Mouse (Mus musculus): ENCODE measurements around the gene Jmjd8. TPM values are rescaled to one million over a fixed set of nuclear protein-coding genes. Genes with fewer than 3 reads are reported as not detected.

The Jmjd8 gene
- polyA plus RNA-seq, 1 experiment, result 16.3 TPM

Other genes with a start within 250 kb of the Jmjd8 start
- 3.2 and 4.0 TPM in 2 replicates for gene Lmf1, start 249.8 kb upstream of the Jmjd8 start, polyA plus RNA-seq (2012; rRNA removed)
- 0.07 and 0.24 TPM in 2 replicates for gene Gng13, start 111.7 kb upstream of the Jmjd8 start, polyA plus RNA-seq (2012; rRNA removed)
- gene Chtf18, start 101.4 kb upstream of the Jmjd8 start, polyA plus RNA-seq (2012; rRNA removed), result 17.4 and 17.9 TPM in 2 replicates
- 7.9 and 9.7 TPM in 2 replicates for gene Rpusd1, start 101.2 kb upstream of the Jmjd8 start, polyA plus RNA-seq (2012; rRNA removed)
- gene Mslnl, start 92.8 kb upstream of the Jmjd8 start, polyA plus RNA-seq (2012; rRNA removed), result 0.01 TPM in 1 of 2 replicates, not detected in the other
- gene Msln, start 74.5 kb upstream of the Jmjd8 start, polyA plus RNA-seq (2012; rRNA removed), result 0.67 and 1.3 TPM in 2 replicates
- 8.8 and 10.3 TPM in 2 replicates for gene Narfl, start 55.1 kb upstream of the Jmjd8 start, polyA plus RNA-seq (2012; rRNA removed)
- gene Haghl, start 43.2 kb upstream of the Jmjd8 start, polyA plus RNA-seq (2012; rRNA removed), result 6.6 and 6.9 TPM in 2 replicates
- gene Ccdc78, start 42.3 kb upstream of the Jmjd8 start, polyA plus RNA-seq (2012; rRNA removed), result 0.02 TPM in 2 replicates
- gene Fam173a, start 36.0 kb upstream of the Jmjd8 start, polyA plus RNA-seq (2012; rRNA removed), result 45.1 and 48.5 TPM in 2 replicates
- 0.27 TPM in 1 of 2 replicates, not detected in the other for gene AC134908.4, start 33.2 kb upstream of the Jmjd8 start, polyA plus RNA-seq (2012; rRNA removed)
- gene Metrn, start 31.7 kb upstream of the Jmjd8 start, polyA plus RNA-seq (2012; rRNA removed), result 17.5 and 18.6 TPM in 2 replicates
- gene Fbxl16, start 19.8 kb upstream of the Jmjd8 start, polyA plus RNA-seq (2012; rRNA removed), result 0.05 and 0.07 TPM in 2 replicates
- gene Wdr24, start 5.2 kb upstream of the Jmjd8 start, polyA plus RNA-seq (2012; rRNA removed), result 12.5 and 14.2 TPM in 2 replicates
- gene Stub1, start 4.5 kb downstream of the Jmjd8 start, polyA plus RNA-seq (2012; rRNA removed), result 80.4 and 87.9 TPM in 2 replicates
- gene Rhbdl1, start 8.4 kb downstream of the Jmjd8 start, polyA plus RNA-seq (2012; rRNA removed), result 1.1 and 1.3 TPM in 2 replicates
- 2.3 and 3.3 TPM in 2 replicates for gene Gm20683, start 12.9 kb downstream of the Jmjd8 start, polyA plus RNA-seq (2012; rRNA removed)
- gene Rhot2, start 16.0 kb downstream of the Jmjd8 start, polyA plus RNA-seq (2012; rRNA removed), result 30.0 and 33.7 TPM in 2 replicates
- gene Wdr90, start 32.6 kb downstream of the Jmjd8 start, polyA plus RNA-seq (2012; rRNA removed), result 15.6 and 18.5 TPM in 2 replicates
- 18.4 and 20.6 TPM in 2 replicates for gene Mcrip2, start 39.9 kb downstream of the Jmjd8 start, polyA plus RNA-seq (2012; rRNA removed)
- gene Mettl26, start 46.2 kb downstream of the Jmjd8 start, polyA plus RNA-seq (2012; rRNA removed), result 41.0 and 42.6 TPM in 2 replicates
- gene Wfikkn1, start 52.0 kb downstream of the Jmjd8 start, polyA plus RNA-seq (2012; rRNA removed), result 0.49 and 0.51 TPM in 2 replicates
- gene Rab40c, start 90.9 kb downstream of the Jmjd8 start, polyA plus RNA-seq (2012; rRNA removed), result 5.4 and 6.5 TPM in 2 replicates
- gene Pigq, start 116.1 kb downstream of the Jmjd8 start, polyA plus RNA-seq (2012; rRNA removed), result 226 and 261 TPM in 2 replicates
- 7.0 and 10.4 TPM in 2 replicates for gene Nhlrc4, start 116.1 kb downstream of the Jmjd8 start, polyA plus RNA-seq (2012; rRNA removed)
- 0.14 and 0.16 TPM in 2 replicates for gene A930017K11Rik, start 123.7 kb downstream of the Jmjd8 start, polyA plus RNA-seq (2012; rRNA removed)
- gene Capn15, start 156.9 kb downstream of the Jmjd8 start, polyA plus RNA-seq (2012; rRNA removed), result 6.4 and 7.9 TPM in 2 replicates
- 2.2 and 2.3 TPM in 2 replicates for gene Rab11fip3, start 240.7 kb downstream of the Jmjd8 start, polyA plus RNA-seq (2012; rRNA removed)

Measured in liver, embryonic 14 days (tissue).